Mouse (Mus musculus): ENCODE results near the gene Spdye4b.

The Spdye4b gene

GRCm38 (mm10) chr5:143220996-143221395, 40.2 kb downstream of the Spdye4b start:
- no peak for DNase-seq (ENCODE audit: low spot score in 2 of 2)

- no peak for DNase-seq (ENCODE audit: low spot score in 2 of 2)
Measured at GRCm38 (mm10) chr5:143222287-143222686, 41.5 kb downstream of the Spdye4b start.

- no peak for DNase-seq (ENCODE audit: low spot score in 2 of 2)
Measured at GRCm38 (mm10) chr5:143226790-143227189, 46.0 kb downstream of the Spdye4b start, which contains the start of gene Spdye4a. TSS of gene Spdye4a (minus strand) at chr5:143226890.

DNA sequence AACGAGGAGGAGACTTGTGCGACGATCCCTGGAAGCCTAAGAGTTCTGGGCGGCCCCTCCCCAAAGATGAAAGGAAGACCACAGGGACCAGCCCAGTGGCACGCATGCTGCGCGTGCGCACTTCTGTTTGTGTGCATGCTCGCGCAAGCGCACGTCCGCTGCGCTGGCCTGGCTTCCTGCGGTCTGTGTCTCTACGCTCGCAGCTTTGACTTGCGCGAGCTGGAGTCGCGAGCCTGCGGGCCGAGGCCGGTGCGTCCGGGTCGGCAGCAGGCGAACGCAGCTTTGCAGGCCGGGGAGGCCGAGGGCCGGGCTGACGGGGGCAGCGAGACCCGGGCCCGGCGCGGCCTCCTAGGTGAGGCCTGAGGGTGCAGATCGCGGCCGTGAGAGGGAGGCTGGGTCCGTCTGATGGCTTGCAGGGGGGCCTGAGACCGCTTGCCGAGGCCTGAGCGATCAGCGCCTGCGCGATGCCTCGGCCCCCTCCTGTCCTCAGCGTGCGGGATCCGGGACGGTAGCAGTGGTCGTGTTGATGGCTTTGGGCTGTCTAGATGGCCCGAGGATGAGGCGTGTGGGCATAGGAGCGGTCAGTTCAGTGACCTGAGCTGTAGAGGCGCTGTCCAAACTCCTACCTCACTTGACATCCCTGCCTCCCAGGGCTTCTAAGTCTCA, 54.3 kb downstream of the Spdye4b start, which contains the start of gene Zfp12:
Gene Zfp12 (plus strand): TSS at position 136 of the 666 bp plus-strand sequence.
- peak; percentile 92 to 95 for DNase-seq (ENCODE audit: low spot score in 2 of 2)

- DNase-seq (ENCODE audit: low spot score in 2 of 2): no peak
Measured at GRCm38 (mm10) chr5:143236036-143236435, 55.2 kb downstream of the Spdye4b start.

DNA sequence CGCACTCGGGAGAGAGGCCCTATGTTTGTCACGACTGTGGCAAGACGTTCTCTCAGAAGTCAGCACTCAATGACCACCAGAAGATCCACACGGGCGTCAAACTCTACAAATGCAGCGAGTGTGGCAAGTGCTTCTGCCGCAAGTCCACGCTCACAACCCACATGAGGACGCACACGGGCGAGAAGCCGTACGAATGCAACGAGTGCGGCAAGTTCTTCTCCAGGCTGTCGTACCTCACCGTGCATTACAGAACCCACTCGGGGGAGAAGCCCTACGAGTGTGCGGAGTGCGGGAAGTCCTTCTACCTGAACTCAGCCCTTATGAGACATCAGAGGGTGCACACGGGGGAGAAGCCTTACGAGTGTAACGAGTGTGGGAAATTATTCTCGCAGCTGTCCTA, 64.1 kb downstream of the Spdye4b start:
- no peak for DNase-seq (ENCODE audit: low spot score in 2 of 2)

- no peak for DNase-seq (ENCODE audit: low spot score in 2 of 2)
Measured at GRCm38 (mm10) chr5:143252039-143252438, 71.2 kb downstream of the Spdye4b start.

GRCm38 (mm10) chr5:143252791-143253185, 72.0 kb downstream of the Spdye4b start:
- DNase-seq (ENCODE audit: low spot score in 2 of 2): no peak

DNA sequence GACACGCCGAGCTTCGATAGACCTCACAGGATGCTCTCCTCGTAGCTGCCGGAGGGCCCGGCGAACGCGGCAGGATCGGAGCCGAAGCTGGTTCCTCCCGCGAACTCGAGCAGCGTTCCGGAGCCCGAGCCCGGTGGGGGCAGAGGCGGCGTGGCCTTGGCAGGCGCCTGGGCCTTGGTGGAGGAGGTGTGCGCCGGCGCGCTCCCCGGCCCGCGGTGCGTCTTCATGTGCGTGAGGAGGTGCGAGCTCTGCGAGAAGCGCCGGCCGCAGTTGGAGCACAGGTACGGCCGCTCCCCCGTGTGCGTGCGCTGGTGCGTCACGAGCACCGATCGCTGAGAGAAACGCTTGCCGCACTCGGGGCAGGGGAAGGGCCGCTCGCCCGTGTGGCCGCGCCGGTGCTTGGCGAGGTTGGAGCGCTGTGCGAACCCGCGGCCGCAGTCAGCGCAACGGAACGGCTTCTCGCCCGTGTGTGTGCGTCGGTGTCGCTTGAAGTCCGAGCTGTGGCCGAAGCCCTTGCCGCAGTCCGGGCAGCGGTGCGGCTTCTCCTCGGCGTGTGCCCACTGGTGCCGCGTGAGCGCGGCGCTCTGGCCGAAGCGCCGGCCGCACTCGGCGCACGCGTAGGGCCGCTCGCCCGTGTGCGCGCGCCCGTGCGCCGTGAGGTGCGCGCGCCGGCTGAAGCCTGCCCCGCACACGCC, 72.5 kb downstream of the Spdye4b start:
- DNase-seq (ENCODE audit: low spot score in 2 of 2): no peak

GRCm38 (mm10) chr5:143253881-143254486, 73.2 kb downstream of the Spdye4b start:
- DNase-seq (ENCODE audit: low spot score in 2 of 2): no peak
